Mouse (Mus musculus) retina, adult 2 months (tissue): Measurements from ENCODE around the gene Aaas.
"Not testable (repeated sequence)": the region's sequence is repeated elsewhere in the genome, so short reads cannot be mapped to it uniquely, and the experiment has no call there.

Experiments
- DNase-seq: peaks from one replicate; pipeline ENCODE4 v3.0.0-alpha.2; 2012; ENCODE audit warnings: low read depth, low spot score

Gene Aaas

GRCm38 (mm10) chr15:102356501-102357325 is 6.1 kb upstream of the Aaas start:
- no peak for DNase-seq

GRCm38 (mm10) chr15:102355871-102356441 is 5.4 kb upstream of the Aaas start:
- DNase-seq, result no peak

- DNase-seq, result no peak
These were observed 4.7 kb upstream of the Aaas start for GRCm38 (mm10) chr15:102355134-102355870.

GRCm38 (mm10) chr15:102353986-102354385 is 3.4 kb upstream of the Aaas start:
- DNase-seq, result no peak

GRCm38 (mm10) chr15:102352177-102352576 is 1.6 kb upstream of the Aaas start:
- no peak for DNase-seq

- no peak for DNase-seq
These were observed 346 bp upstream of the Aaas start for GRCm38 (mm10) chr15:102350942-102351291.

- DNase-seq, result no peak
These were observed 4.1 kb downstream of the Aaas start for GRCm38 (mm10) chr15:102346444-102346843.

GRCm38 (mm10) chr15:102344490-102344889 is 6.1 kb downstream of the Aaas start:
- no peak for DNase-seq

- no peak for DNase-seq
These were observed 9.0 kb downstream of the Aaas start for GRCm38 (mm10) chr15:102341580-102341979.

- DNase-seq, result no peak
These were observed 11.0 kb downstream of the Aaas start for GRCm38 (mm10) chr15:102339612-102340011.

GRCm38 (mm10) chr15:102336946-102337345 is 13.6 kb downstream of the Aaas start:
- DNase-seq, result no peak

- DNase-seq, result not testable (repeated sequence)
These were observed 14.6 kb downstream of the Aaas start for GRCm38 (mm10) chr15:102335925-102336324.

GRCm38 (mm10) chr15:102335254-102335653 is 15.3 kb downstream of the Aaas start:
- DNase-seq, result no peak

GRCm38 (mm10) chr15:102331610-102332015 is 19.0 kb downstream of the Aaas start, which contains the start of gene Myg1:
TSS of gene Myg1 (plus strand) at chr15:102331709.
- peak; percentile 77 for DNase-seq

- no peak for DNase-seq
These were observed 23.7 kb downstream of the Aaas start for GRCm38 (mm10) chr15:102326892-102327291.

- peak; percentile 68 for DNase-seq
These were observed 24.5 kb downstream of the Aaas start, which contains the start of gene Pfdn5 for GRCm38 (mm10) chr15:102326022-102326576. TSS of gene Pfdn5 (plus strand) at chr15:102326116.

- no peak for DNase-seq
These were observed 25.7 kb downstream of the Aaas start for GRCm38 (mm10) chr15:102324654-102325473.

- no peak for DNase-seq
These were observed 34.3 kb downstream of the Aaas start for GRCm38 (mm10) chr15:102316263-102316662.

GRCm38 (mm10) chr15:102315292-102315691 is 35.3 kb downstream of the Aaas start:
- no peak for DNase-seq

GRCm38 (mm10) chr15:102311489-102311888 is 39.1 kb downstream of the Aaas start:
- no peak for DNase-seq
